Mouse (Mus musculus): ENCODE data around the gene Enc1. TPM values are rescaled to one million over a fixed set of nuclear protein-coding genes. Genes with fewer than 3 reads are reported as not detected.

The Enc1 gene
- polyA plus RNA-seq, 1 experiment, result 4.4 TPM

GRCm38 (mm10) chr13:97250148-97250547 is 9.2 kb downstream of the Enc1 start:
- H3K27me3 ChIP-seq (ENCODE audit: control insufficient read depth, insufficient read depth, low read length), result no peaks in the 10 kb centered on the region
- DNase-seq (ENCODE audit: low read depth in 1 of 2, low spot score in 2 of 2), result no peak
- H3K4me1 ChIP-seq (ENCODE audit: control insufficient read depth, insufficient read depth, insufficient read length), result peaks cover 9% of the 10 kb centered on the region; the same call in 1 of the 2 replicates
- WGBS, result 94% methylated on average over 5 of the region's 5 CpGs
- no peak overlapping the region for H3K4me3 ChIP-seq (ENCODE audit: extremely low read depth, insufficient read depth, insufficient read length)
- no peak overlapping the region for H3K27ac ChIP-seq (ENCODE audit: insufficient read depth, low read length)
- no peak for TF ChIP-seq CTCF (IDR thresholded peaks at IDR 0.05; ENCODE audit: extremely low read depth, insufficient read depth, insufficient read length, insufficient replicate concordance)
- TF ChIP-seq POLR2A (IDR thresholded peaks at IDR 0.05; ENCODE audit: low read depth, low read length), result no peak
- peaks cover 7% of the 10 kb centered on the region for H3K36me3 ChIP-seq (ENCODE audit: control insufficient read depth, insufficient read depth, low read length)

- 95% methylated on average over 20 of the region's 20 CpGs for WGBS
- Histone ChIP-seq H3K4me1 (ENCODE audit: control insufficient read depth, insufficient read depth, insufficient read length) (peaks cover 9% of the 10 kb centered on the region; the same call in 1 of the 2 replicates), H3K36me3 (ENCODE audit: control insufficient read depth, insufficient read depth, low read length) (peaks cover 7% of the 10 kb centered on the region)
Measured at GRCm38 (mm10) chr13:97250551-97251380, 9.9 kb downstream of the Enc1 start.

GRCm38 (mm10) chr13:97251736-97252135 is 10.8 kb downstream of the Enc1 start:
- no peaks in the 10 kb centered on the region for H3K36me3 ChIP-seq (ENCODE audit: control insufficient read depth, insufficient read depth, low read length)
- H3K4me3 ChIP-seq (ENCODE audit: extremely low read depth, insufficient read depth, insufficient read length), result no peak overlapping the region
- DNase-seq (ENCODE audit: low read depth in 1 of 2, low spot score in 2 of 2), result no peak
- no peaks in the 10 kb centered on the region for H3K27me3 ChIP-seq (ENCODE audit: control insufficient read depth, insufficient read depth, low read length)
- WGBS, result 88% methylated on average over 7 of the region's 7 CpGs
- no peak overlapping the region for H3K27ac ChIP-seq (ENCODE audit: insufficient read depth, low read length)
- H3K4me1 ChIP-seq (ENCODE audit: control insufficient read depth, insufficient read depth, insufficient read length), result peaks cover 9% of the 10 kb centered on the region; the same call in 1 of the 2 replicates
- TF ChIP-seq CTCF (IDR thresholded peaks at IDR 0.05; ENCODE audit: extremely low read depth, insufficient read depth, insufficient read length, insufficient replicate concordance) (no peak), POLR2A (IDR thresholded peaks at IDR 0.05; ENCODE audit: low read depth, low read length) (no peak)

More at GRCm38 (mm10) chr13:97250551-97251380, 9.9 kb downstream of the Enc1 start:
- Histone ChIP-seq H3K27ac (ENCODE audit: insufficient read depth, low read length) (no peak overlapping the region), H3K27me3 (ENCODE audit: control insufficient read depth, insufficient read depth, low read length) (no peaks in the 10 kb centered on the region), H3K4me3 (ENCODE audit: extremely low read depth, insufficient read depth, insufficient read length) (no peak overlapping the region)
- DNase-seq (ENCODE audit: low read depth in 1 of 2, low spot score in 2 of 2), result no peak
- TF ChIP-seq POLR2A (IDR thresholded peaks at IDR 0.05; ENCODE audit: low read depth, low read length), result no peak

GRCm38 (mm10) chr13:97252469-97252868 is 11.6 kb downstream of the Enc1 start:
- Histone ChIP-seq H3K4me1 (ENCODE audit: control insufficient read depth, insufficient read depth, insufficient read length) (peaks cover 9% of the 10 kb centered on the region; the same call in 1 of the 2 replicates), H3K27ac (ENCODE audit: insufficient read depth, low read length) (no peak overlapping the region), H3K36me3 (ENCODE audit: control insufficient read depth, insufficient read depth, low read length) (no peaks in the 10 kb centered on the region), H3K27me3 (ENCODE audit: control insufficient read depth, insufficient read depth, low read length) (no peaks in the 10 kb centered on the region), H3K4me3 (ENCODE audit: extremely low read depth, insufficient read depth, insufficient read length) (no peak overlapping the region)
- DNase-seq (ENCODE audit: low read depth in 1 of 2, low spot score in 2 of 2), result no peak
- 91% methylated on average over 7 of the region's 7 CpGs for WGBS
- TF ChIP-seq CTCF (IDR thresholded peaks at IDR 0.05; ENCODE audit: extremely low read depth, insufficient read depth, insufficient read length, insufficient replicate concordance), result no peak
- TF ChIP-seq POLR2A (IDR thresholded peaks at IDR 0.05; ENCODE audit: low read depth, low read length), result no peak

GRCm38 (mm10) chr13:97253418-97253981 is 12.6 kb downstream of the Enc1 start:
- TF ChIP-seq POLR2A (IDR thresholded peaks at IDR 0.05; ENCODE audit: low read depth, low read length) (no peak), CTCF (IDR thresholded peaks at IDR 0.05; ENCODE audit: extremely low read depth, insufficient read depth, insufficient read length, insufficient replicate concordance) (no peak)
- no peak for DNase-seq (ENCODE audit: low read depth in 1 of 2, low spot score in 2 of 2)
- Histone ChIP-seq H3K4me1 (ENCODE audit: control insufficient read depth, insufficient read depth, insufficient read length) (peaks cover 7% of the 10 kb centered on the region; the same call in 1 of the 2 replicates), H3K4me3 (ENCODE audit: extremely low read depth, insufficient read depth, insufficient read length) (no peak overlapping the region), H3K27ac (ENCODE audit: insufficient read depth, low read length) (no peak overlapping the region), H3K36me3 (ENCODE audit: control insufficient read depth, insufficient read depth, low read length) (no peaks in the 10 kb centered on the region), H3K27me3 (ENCODE audit: control insufficient read depth, insufficient read depth, low read length) (no peaks in the 10 kb centered on the region)
- WGBS, result 84% methylated on average over 6 of the region's 6 CpGs

GRCm38 (mm10) chr13:97253994-97254393 is 13.1 kb downstream of the Enc1 start:
- H3K27me3 ChIP-seq (ENCODE audit: control insufficient read depth, insufficient read depth, low read length), result no peaks in the 10 kb centered on the region
- WGBS, result 92% methylated on average over 5 of the region's 5 CpGs

More at GRCm38 (mm10) chr13:97253994-97254393, 13.1 kb downstream of the Enc1 start:
- no peak for DNase-seq (ENCODE audit: low read depth in 1 of 2, low spot score in 2 of 2)
- TF ChIP-seq CTCF (IDR thresholded peaks at IDR 0.05; ENCODE audit: extremely low read depth, insufficient read depth, insufficient read length, insufficient replicate concordance), result no peak
- TF ChIP-seq POLR2A (IDR thresholded peaks at IDR 0.05; ENCODE audit: low read depth, low read length), result no peak
- no peak overlapping the region for H3K27ac ChIP-seq (ENCODE audit: insufficient read depth, low read length)
- H3K36me3 ChIP-seq (ENCODE audit: control insufficient read depth, insufficient read depth, low read length), result no peaks in the 10 kb centered on the region
- no peak overlapping the region for H3K4me3 ChIP-seq (ENCODE audit: extremely low read depth, insufficient read depth, insufficient read length)
- H3K4me1 ChIP-seq (ENCODE audit: control insufficient read depth, insufficient read depth, insufficient read length), result peaks cover 3% of the 10 kb centered on the region; the same call in 1 of the 2 replicates

Data from spleen, adult 2 months (tissue).